Mouse (Mus musculus): ENCODE measurements around the gene Krt2.
A peak's percentile ranks its signal among the peaks of the same experiment; 100 is the strongest.

Krt2 gene

GRCm38 (mm10) chr15:101772711-101773081, 45.3 kb downstream of the Krt2 start:
- peak; percentile 28 to 78 for DNase-seq (ENCODE audit: low spot score in 2 of 2)

- no peak for DNase-seq (ENCODE audit: low spot score in 2 of 2)
These were observed 45.8 kb downstream of the Krt2 start for GRCm38 (mm10) chr15:101772080-101772710.

DNA sequence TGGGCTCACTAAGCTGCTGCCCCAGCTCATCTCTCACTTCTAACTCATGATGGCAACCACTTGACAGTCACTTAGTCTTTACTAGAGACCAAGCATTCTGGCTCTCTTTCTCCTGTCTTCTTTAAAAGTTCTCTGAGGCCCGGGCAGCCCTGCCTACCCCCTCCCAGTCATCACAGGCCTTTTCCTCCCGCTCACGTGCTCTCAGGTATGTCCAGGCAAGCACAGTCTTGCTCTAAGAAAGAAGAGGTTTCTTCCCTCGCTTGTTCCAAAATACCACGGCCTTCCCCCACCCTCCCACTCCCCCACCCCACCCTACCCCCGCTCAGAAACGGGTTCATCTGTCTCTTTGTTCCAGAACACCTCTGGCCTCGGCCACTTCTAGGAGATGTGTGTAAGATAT, 47.7 kb downstream of the Krt2 start:
- no peak for DNase-seq (ENCODE audit: low spot score in 2 of 2)
